Mouse (Mus musculus) lung, postnatal 0 days (tissue): ENCODE data around the gene Cd81.

ENCODE experiments used
- CTCF ChIP-seq: IDR thresholded peaks from 2 replicates; pipeline ENCODE4 v1.5.1; 2016; ENCODE audit warnings: antibody characterized with exemption, mild to moderate bottlenecking
- EP300 ChIP-seq: IDR thresholded peaks from 2 replicates; pipeline ENCODE4 v1.6.1; 2016; ENCODE audit warnings: antibody characterized with exemption, mild to moderate bottlenecking, control low read depth

DNA sequence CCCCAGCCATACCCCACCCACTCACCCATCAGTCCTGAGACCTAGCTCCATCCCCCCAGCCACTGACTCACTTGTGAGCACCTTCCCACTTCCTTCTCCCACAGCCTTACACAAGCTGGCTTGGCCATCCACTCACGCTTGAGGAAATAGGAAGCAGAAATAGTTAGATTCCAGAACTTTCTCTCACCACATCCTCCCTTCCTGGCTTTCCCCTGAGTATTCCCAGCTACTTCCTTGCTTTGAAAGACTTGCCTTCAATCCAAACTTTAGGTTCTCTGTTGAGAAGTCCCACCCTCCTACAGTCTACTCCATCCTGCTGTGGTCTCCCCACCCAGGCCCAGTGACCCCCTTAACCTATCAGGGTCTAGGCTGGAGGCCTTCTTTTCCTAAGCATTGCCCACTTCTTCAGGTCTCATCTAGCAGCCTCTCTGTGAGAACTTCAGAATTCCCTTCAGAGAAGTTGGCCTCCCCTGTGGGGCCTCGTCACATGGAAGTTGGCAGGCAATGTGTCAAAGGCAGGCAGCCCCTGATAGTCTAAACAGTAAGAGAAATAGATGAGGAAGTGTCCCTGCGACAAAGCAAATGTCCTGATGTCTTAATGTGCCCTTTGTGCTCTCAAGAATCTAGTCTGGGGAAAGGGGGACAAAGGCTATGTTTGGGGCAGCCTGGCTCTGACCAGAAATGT, 11.3 kb upstream of the Cd81 start:
- TF ChIP-seq EP300 (no peak), CTCF (no peak)
